Mouse (Mus musculus) spleen, adult 2 months (tissue): ENCODE data around the gene Vps37c.

Experiments used
- CTCF ChIP-seq: fragments of 200-500 bp; IDR thresholded peaks from 2 replicates; pipeline ENCODE4 v1.5.1; 2011; ENCODE audit warnings: mild to moderate bottlenecking, inconsistent platforms; ENCODE audit not compliant: insufficient read depth, insufficient read length, insufficient replicate concordance; ENCODE audit errors: extremely low read depth
- POLR2A ChIP-seq: fragments of 200-500 bp; IDR thresholded peaks from 2 replicates; pipeline ENCODE4 v1.6.1; 2011; ENCODE audit warnings: low read depth, low read length, inconsistent platforms

DNA sequence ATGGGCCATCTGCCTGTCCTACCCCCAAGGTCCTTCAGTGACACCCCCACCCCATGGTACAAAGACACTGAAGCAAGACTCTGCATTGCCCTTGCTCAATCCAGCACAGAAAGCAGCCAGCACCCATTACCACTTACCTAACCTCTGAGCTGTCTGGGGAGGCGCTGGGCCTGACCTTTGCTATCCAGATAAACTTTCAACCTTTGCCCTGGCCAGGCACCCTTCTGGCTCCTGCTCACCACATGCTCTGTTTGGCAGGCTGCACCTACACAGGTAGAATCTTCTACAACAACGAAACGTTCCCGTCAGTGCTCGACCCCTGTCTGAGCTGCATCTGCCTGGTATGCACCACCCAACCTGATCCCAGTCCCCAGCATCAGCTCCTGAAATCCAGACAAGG lies 30.8 kb upstream of the Vps37c start:
- TF ChIP-seq CTCF, result no peak
- TF ChIP-seq POLR2A, result no peak
